Mouse (Mus musculus) MEL (cell line): ENCODE measurements around the gene Amn1. TPM values are rescaled to one million over a fixed set of nuclear protein-coding genes. Genes with fewer than 3 reads are reported as not detected.
A peak's percentile ranks its signal among the peaks of the same experiment; 100 is the strongest.

ENCODE experiments used
- DNase-seq: peaks from one replicate; pipeline ENCODE4 v3.0.0; 2011; ENCODE audit warnings: low read depth, low spot score
- H3K27ac ChIP-seq: 2 replicates; pipeline ENCODE4 v1.5.1; 2012; ENCODE audit warnings: low read depth, mild to moderate bottlenecking, control low read depth, low read length, moderate library complexity; ENCODE audit not compliant: control insufficient read depth
- H3K27me3 ChIP-seq, 2 experiments: fragments of 150-350 bp in 1 of 2; sonication (generic) in 1 of 2; 2 replicates each; pipeline ENCODE4 v1.6.1; 2012; ENCODE audit warnings: low read length in 2 of 2, mild to moderate bottlenecking in 2 of 2, improper control_type of control experiment in 1 of 2, moderate library complexity in 1 of 2; ENCODE audit not compliant: insufficient read depth in 2 of 2, control insufficient read depth in 1 of 2
- H3K36me3 ChIP-seq, 2 experiments: 2 replicates each; pipeline ENCODE4 v1.6.1; 2012 to 2014; ENCODE audit warnings: low read length in 2 of 2, improper control_type of control experiment in 1 of 2, inconsistent platforms in 1 of 2, mild to moderate bottlenecking in 1 of 2; ENCODE audit not compliant: insufficient read depth in 2 of 2, control insufficient read depth in 1 of 2
- H3K4me1 ChIP-seq, 2 experiments: fragments of 150-350 bp in 1 of 2; sonication (generic) in 1 of 2; 2 replicates each; pipeline ENCODE4 v1.6.1; 2012; ENCODE audit warnings: low read length in 2 of 2, improper control_type of control experiment in 1 of 2, mild to moderate bottlenecking in 1 of 2; ENCODE audit not compliant: insufficient read depth in 2 of 2, control insufficient read depth in 1 of 2
- H3K4me3 ChIP-seq, 2 experiments: fragments of 150-350 bp in 1 of 2; sonication (generic) in 1 of 2; 2 replicates each; pipeline ENCODE4 v1.5.1; 2012; ENCODE audit warnings: low read depth in 2 of 2, low read length in 2 of 2, mild to moderate bottlenecking in 2 of 2, moderate library complexity in 2 of 2, control low read depth in 1 of 2, improper control_type of control experiment in 1 of 2; ENCODE audit not compliant: control insufficient read depth in 1 of 2, insufficient read depth in 1 of 2
- H3K79me2 ChIP-seq: 2 replicates; pipeline ENCODE4 v1.6.1; 2012; ENCODE audit warnings: mild to moderate bottlenecking, low read length, moderate library complexity; ENCODE audit not compliant: control insufficient read depth, poor library complexity, insufficient read depth
- H3K9ac ChIP-seq: 2 replicates; pipeline ENCODE4 v1.6.1; 2012; ENCODE audit warnings: low read depth, mild to moderate bottlenecking, control low read depth, low read length, moderate library complexity; ENCODE audit not compliant: control insufficient read depth, poor library complexity, severe bottlenecking
- H3K9me3 ChIP-seq: fragments of 150-350 bp; sonication (generic); replicated peaks from 2 replicates; pipeline ENCODE4 v1.6.1; 2012; ENCODE audit warnings: mild to moderate bottlenecking, low read length, improper control_type of control experiment, moderate library complexity; ENCODE audit not compliant: insufficient read depth
- BHLHE40 ChIP-seq: IDR thresholded peaks from 2 replicates; pipeline ENCODE4 v1.6.1; 2012; ENCODE audit warnings: low read depth, mild to moderate bottlenecking, inconsistent platforms, low read length, improper control_type of control experiment, borderline replicate concordance
- CHD2 ChIP-seq: IDR thresholded peaks from 2 replicates; pipeline ENCODE4 v1.6.1; 2011; ENCODE audit warnings: low read length, improper control_type of control experiment
- EP300 ChIP-seq, 2 experiments: IDR thresholded peaks; 2 replicates each; pipeline ENCODE4 v1.6.1; 2011; ENCODE audit warnings: improper control_type of control experiment in 2 of 2, low read length in 2 of 2, low read depth in 1 of 2, mild to moderate bottlenecking in 1 of 2
- ETS1 ChIP-seq: IDR thresholded peaks from 2 replicates; pipeline ENCODE4 v1.6.1; 2012; ENCODE audit warnings: low read depth, mild to moderate bottlenecking, inconsistent platforms, low read length, improper control_type of control experiment, moderate library complexity
- GATA1 ChIP-seq: IDR thresholded peaks from 2 replicates; pipeline ENCODE4 v1.6.1; 2011; ENCODE audit warnings: low read depth, low read length, improper control_type of control experiment
- MAZ ChIP-seq: IDR thresholded peaks from 2 replicates; pipeline ENCODE4 v1.6.1; 2012; ENCODE audit warnings: low read depth, mild to moderate bottlenecking, inconsistent platforms, low read length, improper control_type of control experiment
- RAD21 ChIP-seq: IDR thresholded peaks from 2 replicates; pipeline ENCODE4 v1.6.1; 2011; ENCODE audit warnings: mild to moderate bottlenecking, low read depth, low read length, improper control_type of control experiment
- SIN3A ChIP-seq: IDR thresholded peaks from 2 replicates; pipeline ENCODE4 v1.6.1; 2012; ENCODE audit warnings: low read length, improper control_type of control experiment, inconsistent platforms
- SMC3 ChIP-seq: IDR thresholded peaks from 2 replicates; pipeline ENCODE4 v1.6.1; 2011; ENCODE audit warnings: low read depth, low read length, improper control_type of control experiment
- TAL1 ChIP-seq: IDR thresholded peaks from 2 replicates; pipeline ENCODE4 v1.6.1; 2012; ENCODE audit warnings: mild to moderate bottlenecking, inconsistent platforms, low read length, moderate library complexity, mixed read lengths
- TCF12 ChIP-seq: IDR thresholded peaks from 2 replicates; pipeline ENCODE4 v1.6.1; 2014; ENCODE audit warnings: low read depth, mild to moderate bottlenecking, inconsistent platforms, low read length, improper control_type of control experiment, moderate library complexity
- USF1 ChIP-seq: IDR thresholded peaks from 2 replicates; pipeline ENCODE4 v1.6.1; 2014; ENCODE audit warnings: low read depth, mild to moderate bottlenecking, inconsistent platforms, low read length, improper control_type of control experiment, moderate library complexity
- ZKSCAN1 ChIP-seq: IDR thresholded peaks from 2 replicates; pipeline ENCODE4 v1.6.1; 2012; ENCODE audit warnings: low read depth, mild to moderate bottlenecking, inconsistent platforms, low read length, improper control_type of control experiment, moderate library complexity
- ZNF384 ChIP-seq: IDR thresholded peaks from 2 replicates; pipeline ENCODE4 v1.6.1; 2012; ENCODE audit warnings: low read depth, mild to moderate bottlenecking, inconsistent platforms, low read length, improper control_type of control experiment
- polyA plus RNA-seq, 2 experiments: library from polyadenylated mRNA; stranded (reverse) in 1 of 2; unstranded in 1 of 2; fragments of >175 nt in 1 of 2; fragments of >200 nt in 1 of 2; gene quantifications; 2 replicates each; pipeline versions ENCODE4 v1.2.1 to v1.2.4; 2012; ENCODE audit warnings: low replicate concordance in 2 of 2, low read depth in 1 of 2; ENCODE audit not compliant: insufficient read length in 2 of 2, insufficient read depth in 1 of 2, missing spikeins in 1 of 2
- total RNA-seq: library from RNA; depleted of rRNA; stranded (reverse); fragments of 300-350 nt; gene quantifications from 2 replicates; pipeline ENCODE4 v1.2.3, GENCODE M21; 2012

Amn1 gene
- total and polyA plus RNA-seq, 3 experiments: 2.7 TPM; not detected in 1

- Histone ChIP-seq H3K27me3 (no peaks in the 10 kb centered on the region), H3K4me1 (peaks cover 8 to 11% of the 10 kb centered on the region in 2 experiments), H3K79me2 (no peaks in the 10 kb centered on the region), H3K9ac (no peak overlapping the region), H3K9me3 (no peaks in the 10 kb centered on the region), H3K4me3 (no peak overlapping the region), H3K36me3 (peaks cover 0 to 18% of the 10 kb centered on the region in 2 experiments; a peak in 2 of 4 replicates), H3K27ac (no peak overlapping the region)
- no peak for DNase-seq
- no peak for TF ChIP-seq USF1
- no peak for TF ChIP-seq TCF12
- no peak for TF ChIP-seq CHD2
- TF ChIP-seq GATA1: no peak
- TF ChIP-seq SIN3A: no peak
- TF ChIP-seq EP300 (IDR thresholded peaks at IDR 0.05; ENCODE audit: low read depth in 1 of 2, low read length in 2 of 2): no peak
- no peak for TF ChIP-seq ZKSCAN1
These were observed 34.9 kb downstream of the Amn1 start for GRCm38 (mm10) chr6:149153473-149154115.

GRCm38 (mm10) chr6:149152119-149152518, 36.4 kb downstream of the Amn1 start:
- H3K27me3 ChIP-seq: no peaks in the 10 kb centered on the region
- no peaks in the 10 kb centered on the region for H3K9me3 ChIP-seq
- 0 out of 2 replicates have a peak overlapping the region, but pooled peaks have one; percentile 19 for H3K27ac ChIP-seq
- H3K36me3 ChIP-seq: peaks cover 0 to 18% of the 10 kb centered on the region in 2 experiments; a peak in 2 of 4 replicates
- TF ChIP-seq SMC3 (no peak), ZNF384 (peak; percentile 30; the same call in 1 of the 2 replicates), RAD21 (no peak), GATA1 (peak; percentile 53), TCF12 (peak; percentile 30; the same call in 1 of the 2 replicates), EP300 (IDR thresholded peaks at IDR 0.05; ENCODE audit: low read depth in 1 of 2, low read length in 2 of 2) (peak; percentile 8 to 23; a peak in 1 of 4 replicates), TAL1 (no peak), BHLHE40 (no peak), MAZ (no peak), ETS1 (0 out of 2 replicates have a peak, but pooled peaks have one; percentile 7)
- no peak overlapping the region for H3K4me3 ChIP-seq
- H3K79me2 ChIP-seq: no peaks in the 10 kb centered on the region
- H3K4me1 ChIP-seq: peaks cover 8 to 11% of the 10 kb centered on the region in 2 experiments
- DNase-seq: peak; percentile 11
- H3K9ac ChIP-seq: no peak overlapping the region
